Mouse (Mus musculus) brain, embryonic 14.5 days (tissue): ENCODE measurements around the gene Melk.

Experiments used
- CTCF ChIP-seq: fragments of 200-500 bp; IDR thresholded peaks from 2 replicates; pipeline ENCODE4 v1.5.1; 2012; ENCODE audit warnings: inconsistent platforms, mild to moderate bottlenecking, moderate library complexity, borderline replicate concordance; ENCODE audit not compliant: insufficient read depth, insufficient read length; ENCODE audit errors: extremely low read depth
- POLR2A ChIP-seq: fragments of 200-500 bp; IDR thresholded peaks from 2 replicates; pipeline ENCODE4 v1.6.1; 2012; ENCODE audit warnings: mild to moderate bottlenecking, inconsistent platforms, borderline replicate concordance; ENCODE audit not compliant: poor library complexity, insufficient read depth, insufficient read length, severe bottlenecking; ENCODE audit errors: extremely low read depth

DNA sequence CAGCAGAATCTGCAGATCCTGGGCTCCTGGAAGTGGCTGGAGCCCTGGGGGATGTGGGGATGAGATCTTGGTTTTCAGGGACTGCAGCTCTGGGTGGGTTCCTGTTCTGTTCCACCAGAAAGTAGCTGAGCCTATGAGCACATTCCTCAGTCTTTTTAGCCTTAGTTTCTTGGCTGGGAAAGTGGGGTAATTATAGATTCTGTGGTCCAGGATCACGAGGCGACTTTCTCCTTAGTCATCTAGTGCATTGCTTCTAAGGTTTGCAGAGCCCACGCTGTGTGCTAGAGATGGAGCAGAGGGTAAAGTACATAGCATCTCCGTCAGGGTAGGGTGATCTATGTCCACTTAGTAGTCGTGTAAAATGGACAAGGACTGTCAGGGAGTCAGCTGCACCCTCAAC is 103.8 kb downstream of the Melk start:
- TF ChIP-seq CTCF (no peak), POLR2A (no peak)
